Mouse (Mus musculus): ENCODE measurements at regions not wholly inside any gene's neighbourhood (a gene's known extent, or its start where the extent isn't known, plus 50 kb on each side); places are given as distances from the start of the nearest gene placed in this dataset.

DNA sequence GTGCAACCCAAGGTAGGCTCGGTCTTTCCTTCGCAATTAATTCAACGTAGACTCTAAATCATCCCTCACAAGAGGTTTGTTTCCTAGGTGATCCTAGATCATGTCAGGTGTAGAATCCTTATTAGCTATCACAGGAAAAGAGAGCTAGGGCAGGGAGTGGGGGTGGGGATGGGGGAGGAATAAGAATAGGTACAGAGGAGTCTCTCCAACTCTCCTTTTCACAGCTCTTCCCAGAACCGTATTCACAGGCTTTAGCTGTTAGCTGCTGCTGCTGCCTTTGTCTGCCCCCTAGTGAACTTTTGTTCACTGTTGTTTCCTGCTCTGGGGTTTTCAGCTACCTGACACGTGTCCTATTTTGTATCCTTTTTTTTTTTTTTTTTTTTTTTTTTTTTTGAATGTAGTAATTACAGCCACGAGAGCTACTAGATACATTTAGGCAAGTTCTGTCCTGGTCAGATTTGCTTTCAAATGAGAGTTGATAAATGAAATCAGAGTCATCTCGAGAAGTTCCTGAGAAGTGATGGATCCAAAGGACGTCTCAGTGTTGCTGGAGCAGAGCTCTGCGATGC lies 131.7 kb upstream of the Nrsn1 start:
- Histone ChIP-seq H3K9me3 (replicated peaks; ENCODE audit: insufficient read depth, low read length) (no peaks in the 10 kb centered on the region), H3K27ac (ENCODE audit: control insufficient read depth, low read depth, low read length) (no peak overlapping the region)
- DNase-seq (ENCODE audit: low read depth, low spot score) = no peak

DNA sequence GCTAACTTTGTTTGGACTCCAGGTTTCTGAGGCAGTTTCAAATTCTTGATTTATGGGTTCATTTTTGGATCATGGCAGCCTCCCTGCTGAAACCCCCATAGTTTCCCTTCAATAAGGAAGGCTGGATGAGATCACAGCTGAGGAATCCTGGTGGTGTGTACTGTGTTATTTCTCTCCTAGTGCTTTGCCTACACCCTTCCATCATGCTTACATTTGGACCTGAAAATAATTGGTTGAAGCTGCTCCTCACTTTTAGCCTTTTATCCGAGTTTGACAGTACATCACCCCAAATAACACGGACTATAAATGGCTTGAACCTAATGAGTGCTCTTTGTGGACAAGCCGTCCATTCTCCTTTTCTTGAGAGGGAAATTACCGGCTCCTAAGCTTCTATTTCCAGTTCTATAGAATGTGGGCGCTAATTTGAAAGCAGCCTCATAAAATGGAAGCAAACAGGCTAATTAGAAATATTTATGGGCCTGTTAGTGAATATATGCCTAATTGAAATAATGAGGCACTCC lies 122.5 kb upstream of the Nrsn1 start:
- H3K9me3 ChIP-seq (replicated peaks; ENCODE audit: insufficient read depth, low read length) = no peaks in the 10 kb centered on the region
- no peak for DNase-seq (ENCODE audit: low read depth, low spot score)
- no peaks in the 10 kb centered on the region for H3K36me3 ChIP-seq (ENCODE audit: control insufficient read depth in 1 of 2, insufficient read depth in 2 of 2, low read length in 2 of 2)
- no peaks in the 10 kb centered on the region for H3K79me2 ChIP-seq (ENCODE audit: control insufficient read depth, insufficient read depth, low read length, poor library complexity)
- no peak overlapping the region for H3K9ac ChIP-seq (ENCODE audit: control insufficient read depth, low read depth, low read length, poor library complexity, severe bottlenecking)
- no peaks in the 10 kb centered on the region for H3K27me3 ChIP-seq (ENCODE audit: control insufficient read depth in 1 of 2, insufficient read depth in 2 of 2, low read length in 2 of 2)
- H3K4me1 ChIP-seq (ENCODE audit: control insufficient read depth in 1 of 2, insufficient read depth in 2 of 2, low read length in 2 of 2) = no peaks in the 10 kb centered on the region
- no peak overlapping the region for H3K27ac ChIP-seq (ENCODE audit: control insufficient read depth, low read depth, low read length)
- no peak for TF ChIP-seq ZNF384 (IDR thresholded peaks at IDR 0.05; ENCODE audit: low read depth, low read length)
- TF ChIP-seq GABPA (IDR thresholded peaks at IDR 0.05; ENCODE audit: low read depth, low read length) = no peak
- TF ChIP-seq CHD2 (IDR thresholded peaks at IDR 0.05; ENCODE audit: low read length) = no peak
- no peak for TF ChIP-seq KAT2A (conservative IDR thresholded peaks at IDR 0.05; ENCODE audit: low read depth, low read length)
- no peak for TF ChIP-seq USF1 (IDR thresholded peaks at IDR 0.05; ENCODE audit: low read depth, low read length)
- no peak for TF ChIP-seq POLR2AphosphoS5 (IDR thresholded peaks at IDR 0.05; ENCODE audit: borderline replicate concordance, low read depth, low read length)
- TF ChIP-seq POLR2A (IDR thresholded peaks at IDR 0.05; ENCODE audit: control insufficient read depth in 1 of 2, insufficient read depth in 1 of 2, low read depth in 1 of 2, low read length in 2 of 2, poor library complexity in 1 of 2) = no peak
- TF ChIP-seq MAZ (IDR thresholded peaks at IDR 0.05; ENCODE audit: low read depth, low read length) = no peak
- no peak for TF ChIP-seq SIN3A (IDR thresholded peaks at IDR 0.05; ENCODE audit: low read length)
- TF ChIP-seq ZC3H11A (IDR thresholded peaks at IDR 0.05; ENCODE audit: low read depth, low read length) = no peak
- TF ChIP-seq RAD21 (IDR thresholded peaks at IDR 0.05; ENCODE audit: low read depth, low read length) = no peak
- no peak for TF ChIP-seq MEF2A (IDR thresholded peaks at IDR 0.05; ENCODE audit: extremely low read depth, insufficient replicate concordance, low read depth, low read length, poor library complexity, severe bottlenecking)
- no peak for TF ChIP-seq MAX (IDR thresholded peaks at IDR 0.05; ENCODE audit: low read length)
- TF ChIP-seq MYB (IDR thresholded peaks at IDR 0.05; ENCODE audit: low read depth, low read length) = no peak
- no peak for TF ChIP-seq NRF1 (IDR thresholded peaks at IDR 0.05; ENCODE audit: insufficient read depth, low read depth, low read length, poor library complexity, severe bottlenecking)
- no peak for TF ChIP-seq E2F4 (IDR thresholded peaks at IDR 0.05; ENCODE audit: borderline replicate concordance, low read depth, low read length)
- no peak for TF ChIP-seq RCOR1 (IDR thresholded peaks at IDR 0.05; ENCODE audit: low read depth, low read length)
- no peak overlapping the region for H3K4me3 ChIP-seq (ENCODE audit: control insufficient read depth in 1 of 2, insufficient read depth in 1 of 2, low read depth in 2 of 2, low read length in 2 of 2)

More for the DNA sequence above, 131.7 kb upstream of the Nrsn1 start:
- no peak overlapping the region for H3K9ac ChIP-seq (ENCODE audit: control insufficient read depth, low read depth, low read length, poor library complexity, severe bottlenecking)
- no peaks in the 10 kb centered on the region for H3K27me3 ChIP-seq (ENCODE audit: control insufficient read depth in 1 of 2, insufficient read depth in 2 of 2, low read length in 2 of 2)
- H3K79me2 ChIP-seq (ENCODE audit: control insufficient read depth, insufficient read depth, low read length, poor library complexity) = no peaks in the 10 kb centered on the region
- no peak overlapping the region for H3K4me3 ChIP-seq (ENCODE audit: control insufficient read depth in 1 of 2, insufficient read depth in 1 of 2, low read depth in 2 of 2, low read length in 2 of 2)
- no peaks in the 10 kb centered on the region for H3K36me3 ChIP-seq (ENCODE audit: control insufficient read depth in 1 of 2, insufficient read depth in 2 of 2, low read length in 2 of 2)
- no peak for TF ChIP-seq TBP (IDR thresholded peaks at IDR 0.05; ENCODE audit: low read depth, low read length)
- TF ChIP-seq POLR2AphosphoS5 (IDR thresholded peaks at IDR 0.05; ENCODE audit: borderline replicate concordance, low read depth, low read length) = no peak
- no peak for TF ChIP-seq E2F4 (IDR thresholded peaks at IDR 0.05; ENCODE audit: borderline replicate concordance, low read depth, low read length)
- no peak for TF ChIP-seq MAX (IDR thresholded peaks at IDR 0.05; ENCODE audit: low read length)
- no peak for TF ChIP-seq ZMIZ1 (IDR thresholded peaks at IDR 0.05; ENCODE audit: low read depth, low read length)
- H3K4me1 ChIP-seq (ENCODE audit: control insufficient read depth in 1 of 2, insufficient read depth in 2 of 2, low read length in 2 of 2) = no peaks in the 10 kb centered on the region

All from MEL (cell line).